Mouse (Mus musculus) liver, adult 2 months (tissue): ENCODE results near the gene Zfyve19. TPM values are rescaled to one million over a fixed set of nuclear protein-coding genes. Genes with fewer than 3 reads are reported as not detected.

ENCODE experiments used
- DNase-seq: peaks from one replicate; pipeline ENCODE4 v3.0.0-alpha.2; 2011; ENCODE audit warnings: low read depth, low spot score; ENCODE audit errors: extremely low read depth
- H3K27ac ChIP-seq: fragments of 200-500 bp; replicated peaks from 2 replicates; pipeline ENCODE4 v1.5.1; 2012; ENCODE audit warnings: low read depth, mild to moderate bottlenecking, control low read depth, inconsistent platforms, low read length; ENCODE audit not compliant: insufficient read depth
- H3K27me3 ChIP-seq: fragments of 200-500 bp; 2 replicates; pipeline ENCODE4 v1.6.1; 2012; ENCODE audit warnings: mild to moderate bottlenecking, moderate library complexity, low read length, inconsistent platforms; ENCODE audit not compliant: control insufficient read depth, insufficient read depth
- H3K36me3 ChIP-seq: fragments of 200-500 bp; 2 replicates; pipeline ENCODE4 v1.6.1; 2012; ENCODE audit warnings: low read length, inconsistent platforms; ENCODE audit not compliant: control insufficient read depth, insufficient read depth
- H3K4me1 ChIP-seq: fragments of 200-500 bp; 2 replicates; pipeline ENCODE4 v1.6.1; 2011; ENCODE audit warnings: low read length; ENCODE audit not compliant: control insufficient read depth, insufficient read depth
- H3K4me3 ChIP-seq: fragments of 200-500 bp; 2 replicates; pipeline ENCODE4 v1.5.1; 2011; ENCODE audit warnings: low read depth, mild to moderate bottlenecking, control low read depth, low read length, moderate library complexity; ENCODE audit not compliant: insufficient read depth
- H3K79me2 ChIP-seq: fragments of 200-500 bp; 2 replicates; pipeline ENCODE4 v1.6.1; 2012; ENCODE audit warnings: inconsistent platforms, mild to moderate bottlenecking, low read length, moderate library complexity; ENCODE audit not compliant: control insufficient read depth, insufficient read depth
- H3K9ac ChIP-seq: fragments of 200-500 bp; 2 replicates; pipeline ENCODE4 v1.6.1; 2012; ENCODE audit warnings: low read depth, mild to moderate bottlenecking, control low read depth, inconsistent platforms, low read length
- CTCF ChIP-seq: fragments of 200-500 bp; IDR thresholded peaks from 2 replicates; pipeline ENCODE4 v1.5.1; 2011; ENCODE audit warnings: low read depth, low read length, control low read depth
- POLR2A ChIP-seq: fragments of 200-500 bp; IDR thresholded peaks from 2 replicates; pipeline ENCODE4 v1.6.1; 2011; ENCODE audit warnings: low read length, control low read depth; ENCODE audit not compliant: insufficient read depth; ENCODE audit errors: extremely low read depth
- WGBS: fragments of 180-500 bp; shearing (Covaris S2); methylation state at CpG from one replicate; pipeline ENCODE4 v1.1.7; 2018; 5-methylcytosine and 5-hydroxymethylcytosine counted together
- polyA plus RNA-seq: library from polyadenylated mRNA; depleted of rRNA; stranded (reverse); fragments of >200 nt; gene quantifications from 2 replicates; pipeline ENCODE4 v1.2.3, GENCODE M21; 2012; rRNA removed
- total RNA-seq: library from RNA; depleted of rRNA; stranded (reverse); fragments of >200 nt; gene quantifications from 2 replicates; pipeline ENCODE4 v1.2.3, GENCODE M21; 2014; rRNA removed

Zfyve19 gene
- 15.9 and 20.5 TPM in 2 replicates for total RNA-seq
- 27.2 and 28.8 TPM in 2 replicates for polyA plus RNA-seq

- H3K4me1 ChIP-seq = peaks cover 4% of the 10 kb centered on the region; the same call in 1 of the 2 replicates
- H3K27me3 ChIP-seq = no peaks in the 10 kb centered on the region
- H3K9ac ChIP-seq = peak within 1 kb of the TSS; percentile 80
- H3K27ac ChIP-seq = peak within 1 kb of the TSS; percentile 90
- WGBS = under 1% methylated on average over 51 of the region's 51 CpGs
- TF ChIP-seq POLR2A (peak; percentile 65; the same call in 1 of the 2 replicates), CTCF (no peak)
- peak; percentile 95 for DNase-seq
- H3K4me3 ChIP-seq = peak within 1 kb of the TSS; percentile 87
- H3K36me3 ChIP-seq = peaks cover 11% of the 10 kb centered on the region
- no peaks in the 10 kb centered on the region for H3K79me2 ChIP-seq
Observed at GRCm38 (mm10) chr2:119208344-119209175, at the start of gene Zfyve19, which contains the start of gene Dnajc17. TSS of gene Zfyve19 (plus strand) at chr2:119208617. TSS of gene Dnajc17 (minus strand) at chr2:119208795.

GRCm38 (mm10) chr2:119161247-119161646, 47.2 kb upstream of the Zfyve19 start:
- no peak for TF ChIP-seq POLR2A
- TF ChIP-seq CTCF = no peak
- H3K36me3 ChIP-seq = no peaks in the 10 kb centered on the region
- H3K4me1 ChIP-seq = no peaks in the 10 kb centered on the region; the same call in 1 of the 2 replicates
- H3K27ac ChIP-seq = no peak overlapping the region
- 0 out of 2 replicates have a peak, but pooled peaks cover 2% of the 10 kb centered on the region for H3K79me2 ChIP-seq
- no peak overlapping the region for H3K9ac ChIP-seq
- 71% methylated on average over 2 of the region's 2 CpGs for WGBS
- no peak overlapping the region for H3K4me3 ChIP-seq
- no peak for DNase-seq
- no peaks in the 10 kb centered on the region for H3K27me3 ChIP-seq

- WGBS = 79% methylated on average over 3 of the region's 3 CpGs
- Histone ChIP-seq H3K36me3 (no peaks in the 10 kb centered on the region), H3K27ac (no peak overlapping the region), H3K79me2 (0 out of 2 replicates have a peak, but pooled peaks cover 4% of the 10 kb centered on the region), H3K27me3 (no peaks in the 10 kb centered on the region), H3K4me1 (peaks cover 2% of the 10 kb centered on the region), H3K4me3 (no peak overlapping the region), H3K9ac (no peak overlapping the region)
- no peak for DNase-seq
- TF ChIP-seq POLR2A (no peak), CTCF (no peak)
Observed at GRCm38 (mm10) chr2:119163135-119163534, 45.3 kb upstream of the Zfyve19 start.

- Histone ChIP-seq H3K27me3 (no peaks in the 10 kb centered on the region), H3K4me1 (peaks cover 3% of the 10 kb centered on the region), H3K4me3 (no peak overlapping the region), H3K27ac (no peak overlapping the region), H3K36me3 (no peaks in the 10 kb centered on the region), H3K79me2 (0 out of 2 replicates have a peak, but pooled peaks cover 4% of the 10 kb centered on the region), H3K9ac (no peak overlapping the region)
- WGBS = 90% methylated on average over 4 of the region's 4 CpGs
- TF ChIP-seq POLR2A (no peak), CTCF (no peak)
- no peak for DNase-seq
Observed at GRCm38 (mm10) chr2:119163999-119164398, 44.4 kb upstream of the Zfyve19 start.

- no peaks in the 10 kb centered on the region for H3K36me3 ChIP-seq
- TF ChIP-seq POLR2A (no peak), CTCF (no peak)
- H3K27me3 ChIP-seq = no peaks in the 10 kb centered on the region
- no peak overlapping the region for H3K4me3 ChIP-seq
- no peak for DNase-seq
- 0 out of 2 replicates have a peak, but pooled peaks cover 4% of the 10 kb centered on the region for H3K79me2 ChIP-seq
- H3K27ac ChIP-seq = no peak overlapping the region
- no peak overlapping the region for H3K9ac ChIP-seq
- peaks cover 3% of the 10 kb centered on the region for H3K4me1 ChIP-seq
Observed at GRCm38 (mm10) chr2:119165401-119165800, 43.0 kb upstream of the Zfyve19 start.
